Mouse (Mus musculus) heart, embryonic 11.5 days (tissue): ENCODE measurements around the gene Clk1. TPM values are rescaled to one million over a fixed set of nuclear protein-coding genes. Genes with fewer than 3 reads are reported as not detected.
A peak's percentile ranks its signal among the peaks of the same experiment; 100 is the strongest.

Experiments used
- ATAC-seq: fragments of 200-750 bp; cut with Nextera tagmentation; replicated peaks from 2 replicates; pipeline ENCODE4 v1.8.0; 2017; ENCODE audit warnings: moderate library complexity; ENCODE audit not compliant: insufficient number of reproducible peaks, low FRiP score, low TSS enrichment
- H3K27ac ChIP-seq: fragments of 300-500 bp; sonication (generic); 2 replicates; pipeline ENCODE4 v1.5.1; 2014; ENCODE audit warnings: mild to moderate bottlenecking, low read depth, low read length
- H3K27me3 ChIP-seq: fragments of 300-500 bp; sonication (generic); 2 replicates; pipeline ENCODE4 v1.6.1; 2014; ENCODE audit warnings: mild to moderate bottlenecking, low read length, mixed read lengths; ENCODE audit not compliant: control insufficient read depth, insufficient read depth
- H3K36me3 ChIP-seq: fragments of 300-500 bp; sonication (generic); 2 replicates; pipeline ENCODE4 v1.6.1; 2014; ENCODE audit warnings: mild to moderate bottlenecking, low read length, moderate library complexity, mixed read lengths; ENCODE audit not compliant: control insufficient read depth, insufficient read depth
- H3K4me1 ChIP-seq: fragments of 300-500 bp; sonication (generic); 2 replicates; pipeline ENCODE4 v1.6.1; 2014; ENCODE audit warnings: low read length; ENCODE audit not compliant: control insufficient read depth, insufficient read depth
- H3K4me2 ChIP-seq: fragments of 300-500 bp; sonication (generic); 2 replicates; pipeline ENCODE4 v1.6.1; 2014; ENCODE audit warnings: mild to moderate bottlenecking, moderate library complexity
- H3K4me3 ChIP-seq: fragments of 300-500 bp; sonication (generic); 2 replicates; pipeline ENCODE4 v1.5.1; 2014; ENCODE audit warnings: low read depth, low read length
- H3K9ac ChIP-seq: fragments of 300-500 bp; sonication (generic); 2 replicates; pipeline ENCODE4 v1.6.1; 2014; ENCODE audit warnings: mild to moderate bottlenecking, low read depth, low read length, moderate library complexity
- H3K9me3 ChIP-seq: fragments of 300-500 bp; sonication (generic); replicated peaks from 2 replicates; pipeline ENCODE4 v1.6.1; 2016; ENCODE audit warnings: low read length; ENCODE audit not compliant: control insufficient read depth
- WGBS: fragments of 180-500 bp; shearing (Covaris S2); extraction: QIAGEN DNeasy Blood & Tissue Kit; methylation state at CpG from one replicate; pipeline ENCODE4 v1.1.7; 2014; ENCODE audit not compliant: insufficient replicate concordance; 5-methylcytosine and 5-hydroxymethylcytosine counted together
- polyA plus RNA-seq: library from polyadenylated mRNA; unstranded; fragments of >200 nt; fragmentation: Nextera tagmentation; extraction: Ambion mirVana; gene quantifications from 2 replicates; pipeline ENCODE4 v1.2.1, GENCODE M21; 2014

Clk1 gene
- polyA plus RNA-seq, 1 experiment from 2014 or later: 148 TPM

GRCm38 (mm10) chr1:58397731-58398130 lies 26.1 kb downstream of the Clk1 start:
- no peak overlapping the region for H3K9ac ChIP-seq
- no peak for ATAC-seq
- H3K27ac ChIP-seq: no peak overlapping the region
- peaks cover 36% of the 10 kb centered on the region for H3K36me3 ChIP-seq
- H3K4me1 ChIP-seq: 0 out of 2 replicates have a peak, but pooled peaks cover 3% of the 10 kb centered on the region
- no peak overlapping the region for H3K4me2 ChIP-seq
- WGBS: 94% methylated on average over 6 of the region's 6 CpGs
- H3K9me3 ChIP-seq: no peaks in the 10 kb centered on the region
- H3K27me3 ChIP-seq: no peaks in the 10 kb centered on the region
- no peak overlapping the region for H3K4me3 ChIP-seq

- no peak for ATAC-seq
- H3K4me1 ChIP-seq: peaks cover 9% of the 10 kb centered on the region
Measured at GRCm38 (mm10) chr1:58396179-58396578, 27.7 kb downstream of the Clk1 start.

GRCm38 (mm10) chr1:58395341-58395740 lies 28.5 kb downstream of the Clk1 start:
- no peaks in the 10 kb centered on the region for H3K9me3 ChIP-seq
- WGBS: 89% methylated on average over 3 of the region's 3 CpGs
- H3K27ac ChIP-seq: no peak overlapping the region
- no peak overlapping the region for H3K9ac ChIP-seq
- H3K36me3 ChIP-seq: peaks cover 22% of the 10 kb centered on the region
- H3K4me3 ChIP-seq: no peak overlapping the region
- peaks cover 9% of the 10 kb centered on the region for H3K4me1 ChIP-seq
- no peak for ATAC-seq
- no peaks in the 10 kb centered on the region for H3K27me3 ChIP-seq
- H3K4me2 ChIP-seq: no peak overlapping the region

More at GRCm38 (mm10) chr1:58396179-58396578, 27.7 kb downstream of the Clk1 start:
- H3K9ac ChIP-seq: no peak overlapping the region
- H3K4me2 ChIP-seq: no peak overlapping the region
- no peaks in the 10 kb centered on the region for H3K9me3 ChIP-seq
- no peak overlapping the region for H3K4me3 ChIP-seq
- no peak overlapping the region for H3K27ac ChIP-seq
- WGBS: 98% methylated on average over 1 of the region's 1 CpGs
- H3K36me3 ChIP-seq: peaks cover 31% of the 10 kb centered on the region
- H3K27me3 ChIP-seq: no peaks in the 10 kb centered on the region

- Histone ChIP-seq H3K4me1 (peaks cover 9% of the 10 kb centered on the region), H3K27ac (peak overlapping the region; percentile 98), H3K9me3 (no peaks in the 10 kb centered on the region), H3K36me3 (peaks cover 16% of the 10 kb centered on the region), H3K9ac (peak overlapping the region; percentile 98), H3K27me3 (no peaks in the 10 kb centered on the region), H3K4me2 (peak overlapping the region; percentile 78), H3K4me3 (peak overlapping the region; percentile 95)
- WGBS: 1% methylated on average over 58 of the region's 90 CpGs
- ATAC-seq: peak; percentile 62
Measured at GRCm38 (mm10) chr1:58393284-58394195, 30.3 kb downstream of the Clk1 start.

- under 1% methylated on average over 50 of the region's 61 CpGs for WGBS
- peak within 1 kb of the TSS; percentile 98 for H3K9ac ChIP-seq
- peaks cover 9% of the 10 kb centered on the region for H3K4me1 ChIP-seq
- ATAC-seq: peak; percentile 95
- H3K36me3 ChIP-seq: peaks cover 11% of the 10 kb centered on the region
- H3K9me3 ChIP-seq: no peaks in the 10 kb centered on the region
- H3K27ac ChIP-seq: peak within 1 kb of the TSS; percentile 98
- peak within 1 kb of the TSS; percentile 78 for H3K4me2 ChIP-seq
- H3K4me3 ChIP-seq: peak within 1 kb of the TSS; percentile 95
- H3K27me3 ChIP-seq: no peaks in the 10 kb centered on the region
Measured at GRCm38 (mm10) chr1:58392652-58393283, 31.1 kb downstream of the Clk1 start, which contains the start of gene Bzw1. Bzw1 (plus strand) TSS chr1:58392898.

- 1% methylated on average over 15 of the region's 16 CpGs for WGBS
- Histone ChIP-seq H3K9ac (peak overlapping the region; percentile 98), H3K36me3 (peaks cover 8% of the 10 kb centered on the region), H3K4me2 (peak overlapping the region; percentile 78), H3K27me3 (no peaks in the 10 kb centered on the region), H3K9me3 (no peaks in the 10 kb centered on the region), H3K4me1 (peaks cover 9% of the 10 kb centered on the region), H3K4me3 (peak overlapping the region; percentile 95), H3K27ac (peak overlapping the region; percentile 98)
- no peak for ATAC-seq
Measured at GRCm38 (mm10) chr1:58392268-58392651, 31.6 kb downstream of the Clk1 start.

- H3K9ac ChIP-seq: peak overlapping the region; percentile 98
- H3K9me3 ChIP-seq: no peaks in the 10 kb centered on the region
- ATAC-seq: no peak
- peak overlapping the region; percentile 98 for H3K27ac ChIP-seq
- H3K4me2 ChIP-seq: peak overlapping the region; percentile 78
- H3K4me1 ChIP-seq: peaks cover 9% of the 10 kb centered on the region
- 41% methylated on average over 19 of the region's 19 CpGs for WGBS
- peak overlapping the region; percentile 95 for H3K4me3 ChIP-seq
- no peaks in the 10 kb centered on the region for H3K27me3 ChIP-seq
- peaks cover 8% of the 10 kb centered on the region for H3K36me3 ChIP-seq
Measured at GRCm38 (mm10) chr1:58391421-58392267, 32.2 kb downstream of the Clk1 start.
